Mouse (Mus musculus): ENCODE results near the gene Nutf2. TPM values are rescaled to one million over a fixed set of nuclear protein-coding genes. Genes with fewer than 3 reads are reported as not detected.
"Not testable (repeated sequence)": the region's sequence is repeated elsewhere in the genome, so short reads cannot be mapped to it uniquely, and the experiment has no call there.

Nutf2 gene
- total RNA-seq (2021), result 10 to 100 TPM; 29.0 to 41.5 TPM
- long read RNA-seq, transcript Nutf2-201 (5 exons, 948 nt), result major isoform, 62 of 68 reads
- long read RNA-seq, partial matches to known transcripts, result 0 of 68 reads
- long read RNA-seq, other reads (novel, unspliced or antisense), result 4 of 68 reads

GRCm38 (mm10) chr8:105860143-105860981 lies at the start of gene Nutf2:
TSS of gene Nutf2 (plus strand) at chr8:105860580.
- DNase-seq (ENCODE audit: low spot score in 2 of 2), result peak; percentile 93 to 97

DNA sequence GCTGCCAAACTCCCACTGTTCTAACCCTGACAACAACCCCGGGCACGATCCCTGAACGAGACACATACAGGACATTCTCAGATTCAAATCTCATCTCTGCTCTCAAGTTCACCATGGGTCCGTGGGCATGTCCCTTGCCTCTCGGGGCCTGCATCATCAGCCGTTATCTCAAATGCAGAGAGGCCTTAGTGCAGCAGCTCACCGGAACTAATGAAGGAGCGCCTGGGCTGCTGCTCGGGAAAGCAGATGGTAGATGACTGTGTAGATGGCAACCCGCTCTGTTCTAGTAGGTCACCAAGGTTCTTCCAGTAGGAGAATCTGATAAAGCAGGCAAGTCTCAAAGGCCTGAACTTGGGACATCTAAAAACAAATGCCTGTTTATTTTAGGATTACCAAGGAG lies 49.3 kb upstream of the Nutf2 start:
- no peak for DNase-seq (ENCODE audit: low spot score in 2 of 2)

- no peak for DNase-seq (ENCODE audit: low spot score in 2 of 2)
These were observed 48.8 kb upstream of the Nutf2 start for GRCm38 (mm10) chr8:105811543-105811942.

- DNase-seq (ENCODE audit: low spot score in 2 of 2), result no peak
These were observed 47.9 kb upstream of the Nutf2 start for GRCm38 (mm10) chr8:105812511-105812910.

GRCm38 (mm10) chr8:105813241-105813640 lies 47.1 kb upstream of the Nutf2 start:
- no peak for DNase-seq (ENCODE audit: low spot score in 2 of 2)

GRCm38 (mm10) chr8:105819659-105820058 lies 40.7 kb upstream of the Nutf2 start:
- no peak for DNase-seq (ENCODE audit: low spot score in 2 of 2)

DNA sequence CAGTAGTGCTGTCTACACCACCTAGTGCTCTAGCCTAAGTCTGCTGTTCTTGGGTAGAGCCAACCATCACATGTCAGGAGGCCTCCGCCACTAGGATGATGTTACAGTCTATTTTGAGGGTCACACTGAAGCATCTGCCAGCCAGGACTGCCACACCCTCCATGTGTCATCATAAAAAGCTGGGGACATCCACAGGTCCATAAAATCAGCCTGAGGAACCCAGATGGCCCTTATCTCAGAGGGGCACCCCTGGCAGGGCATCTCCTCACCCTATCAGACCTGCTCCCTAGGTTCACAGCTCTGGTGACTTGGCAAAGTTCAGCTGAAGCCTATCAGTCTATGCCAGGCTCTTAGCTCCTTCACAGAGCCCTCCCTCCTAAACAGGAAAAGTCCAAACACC lies 39.5 kb upstream of the Nutf2 start:
- DNase-seq (ENCODE audit: low spot score in 2 of 2), result no peak

- DNase-seq (ENCODE audit: low spot score in 2 of 2), result no peak
These were observed 34.9 kb upstream of the Nutf2 start for GRCm38 (mm10) chr8:105825506-105825905.

GRCm38 (mm10) chr8:105826379-105826778 lies 34.0 kb upstream of the Nutf2 start:
- DNase-seq (ENCODE audit: low spot score in 2 of 2), result no peak

- peak; percentile 97 to 99 for DNase-seq (ENCODE audit: low spot score in 2 of 2)
These were observed 33.2 kb upstream of the Nutf2 start, which contains the start of the genes Ranbp10 and Tsnaxip1 for GRCm38 (mm10) chr8:105826861-105827848. TSS of gene Ranbp10 (minus strand) at chr8:105827350. TSS of gene Tsnaxip1 (plus strand) at chr8:105827731.

GRCm38 (mm10) chr8:105833740-105834139 lies 26.6 kb upstream of the Nutf2 start:
- not testable (repeated sequence) for DNase-seq (ENCODE audit: low spot score in 2 of 2)

- DNase-seq (ENCODE audit: low spot score in 2 of 2), result peak; percentile 26 to 68
These were observed 25.1 kb upstream of the Nutf2 start for GRCm38 (mm10) chr8:105835318-105835717.

GRCm38 (mm10) chr8:105836991-105837390 lies 23.4 kb upstream of the Nutf2 start:
- DNase-seq (ENCODE audit: low spot score in 2 of 2), result no peak

DNA sequence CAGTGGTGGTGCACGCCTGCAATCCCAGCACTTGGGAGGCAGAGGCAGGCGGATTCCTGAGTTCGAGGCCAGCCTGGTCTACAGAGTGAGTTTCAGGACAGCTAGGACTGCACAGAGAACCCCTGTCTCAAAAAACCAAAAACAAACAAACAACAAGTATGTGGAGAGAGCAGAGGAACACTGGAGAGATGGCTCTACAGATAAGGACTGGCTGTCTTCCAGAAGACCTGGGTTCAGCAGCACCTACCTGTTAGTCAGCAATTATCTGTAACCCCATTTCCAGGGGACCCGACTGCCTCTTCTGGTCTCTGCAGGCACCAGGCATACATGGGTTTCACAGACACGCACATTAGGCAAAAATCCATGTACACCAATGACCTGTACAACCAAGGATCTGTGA lies 21.2 kb upstream of the Nutf2 start:
- DNase-seq (ENCODE audit: low spot score in 2 of 2), result no peak

DNA sequence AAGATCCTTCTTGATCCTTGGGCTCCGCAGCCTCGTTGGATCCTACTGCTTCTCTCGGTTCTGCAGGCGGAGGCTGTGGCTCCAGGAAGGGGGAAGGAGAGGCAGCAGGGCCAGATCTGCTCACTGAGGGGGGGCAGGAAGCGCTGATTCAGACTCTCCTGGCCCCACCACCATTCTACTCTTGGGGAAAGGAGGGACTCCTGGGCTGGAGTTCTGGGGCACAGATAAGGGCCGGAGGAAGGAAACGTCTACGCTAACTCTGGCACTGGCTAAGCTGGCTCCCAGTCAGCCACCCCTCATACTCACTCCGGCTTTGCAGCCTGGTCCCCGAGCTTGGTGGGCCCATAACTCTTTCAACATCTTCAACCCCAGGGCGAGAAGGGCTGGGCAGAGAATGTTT lies 13.7 kb upstream of the Nutf2 start:
- no peak for DNase-seq (ENCODE audit: low spot score in 2 of 2)

- no peak for DNase-seq (ENCODE audit: low spot score in 2 of 2)
These were observed 10.4 kb upstream of the Nutf2 start for GRCm38 (mm10) chr8:105850014-105850413.

DNA sequence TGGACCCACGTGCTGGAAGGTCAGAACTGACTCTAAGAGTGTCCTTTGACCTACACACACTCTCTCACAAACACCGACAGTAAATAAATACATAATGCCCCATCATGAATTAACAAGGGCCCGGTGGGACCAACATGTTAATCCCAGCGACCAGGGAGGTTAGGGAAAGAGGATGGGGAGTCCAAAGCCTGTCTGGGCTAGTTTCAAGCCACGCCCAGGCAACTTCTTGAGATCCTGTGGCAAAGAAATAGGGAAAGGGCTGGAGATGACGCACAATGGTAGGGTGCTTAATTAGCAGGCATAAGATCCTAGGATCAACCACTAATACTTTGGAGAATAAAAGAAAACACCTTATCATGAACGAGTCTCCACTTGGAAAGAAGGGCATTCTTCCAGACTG lies 9.8 kb upstream of the Nutf2 start:
- DNase-seq (ENCODE audit: low spot score in 2 of 2), result no peak

- DNase-seq (ENCODE audit: low spot score in 2 of 2), result peak; percentile 85 to 93
These were observed 8.7 kb upstream of the Nutf2 start for GRCm38 (mm10) chr8:105851651-105852143.

DNA sequence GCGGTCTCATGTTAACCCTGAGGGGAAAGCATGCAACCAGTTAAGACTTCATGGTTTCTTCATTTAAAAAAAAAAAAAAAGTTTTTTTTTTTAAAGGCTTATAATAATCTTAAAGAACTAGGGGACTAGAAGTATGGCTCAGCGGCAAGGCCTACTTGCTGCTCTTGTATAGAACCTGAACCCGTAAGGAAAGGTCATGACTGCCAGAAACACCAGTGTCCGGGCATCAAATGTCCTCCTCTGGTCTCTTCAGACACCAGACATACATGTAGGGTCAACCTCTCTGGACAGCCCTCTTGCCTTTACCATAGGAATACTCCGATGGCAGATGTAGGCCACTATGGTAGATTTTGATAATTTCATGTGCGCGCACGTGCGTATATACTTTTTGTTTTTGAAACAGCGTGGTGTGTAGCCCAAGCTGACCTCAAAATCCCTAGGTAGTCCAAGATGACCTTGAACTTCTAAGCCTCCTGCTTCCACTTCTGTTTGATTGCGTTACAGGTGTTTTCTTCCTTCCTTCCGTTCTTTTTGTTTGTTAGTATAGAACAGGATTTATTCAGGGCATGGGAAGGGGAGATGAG lies 8.1 kb upstream of the Nutf2 start:
- DNase-seq (ENCODE audit: low spot score in 2 of 2), result no peak

DNA sequence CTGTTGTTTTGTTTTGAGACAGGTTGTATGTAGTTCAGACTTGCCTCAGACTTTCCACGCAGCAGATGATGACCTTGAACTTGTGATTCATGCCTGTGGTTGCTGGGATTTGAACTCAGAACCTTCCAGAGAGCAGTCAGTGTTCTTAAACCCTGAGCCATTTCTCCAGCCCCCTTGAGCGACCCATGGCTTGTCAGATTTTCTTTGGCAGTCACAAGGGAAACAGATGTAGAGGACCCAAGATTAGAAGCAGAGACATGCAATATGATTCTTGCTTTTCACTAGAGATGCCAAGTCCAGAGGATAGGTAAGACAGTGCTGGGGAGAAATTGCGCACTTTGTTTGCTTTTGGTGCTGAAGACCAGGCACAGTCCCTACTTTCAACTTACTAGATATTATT lies 7.2 kb upstream of the Nutf2 start, which contains the start of gene Cenpt:
Gene Cenpt, minus strand, starts transcription at position 101 of the 400 bp plus-strand sequence.
- DNase-seq (ENCODE audit: low spot score in 2 of 2), result no peak

- DNase-seq (ENCODE audit: low spot score in 2 of 2), result no peak
These were observed 6.1 kb upstream of the Nutf2 start for GRCm38 (mm10) chr8:105854303-105854702.

Data from layer of hippocampus, adult 18-20 months (tissue).